Mouse (Mus musculus) heart, postnatal 4 days (tissue): ENCODE measurements around the gene Cdh4. TPM values are rescaled to one million over a fixed set of nuclear protein-coding genes. Genes with fewer than 3 reads are reported as not detected.
A peak's percentile ranks its signal among the peaks of the same experiment; 100 is the strongest.

ENCODE experiments used
- DNase-seq: peaks from one replicate; pipeline ENCODE4 v3.0.0; 2021
- total RNA-seq, 2 experiments: library from RNA; stranded (reverse); gene quantifications; 2 replicates each; pipeline ENCODE4 v1.2.3; 2021

The Cdh4 gene
- total RNA-seq, 2 experiments from 2014 or later, result 2.0 to 2.2 TPM

DNA sequence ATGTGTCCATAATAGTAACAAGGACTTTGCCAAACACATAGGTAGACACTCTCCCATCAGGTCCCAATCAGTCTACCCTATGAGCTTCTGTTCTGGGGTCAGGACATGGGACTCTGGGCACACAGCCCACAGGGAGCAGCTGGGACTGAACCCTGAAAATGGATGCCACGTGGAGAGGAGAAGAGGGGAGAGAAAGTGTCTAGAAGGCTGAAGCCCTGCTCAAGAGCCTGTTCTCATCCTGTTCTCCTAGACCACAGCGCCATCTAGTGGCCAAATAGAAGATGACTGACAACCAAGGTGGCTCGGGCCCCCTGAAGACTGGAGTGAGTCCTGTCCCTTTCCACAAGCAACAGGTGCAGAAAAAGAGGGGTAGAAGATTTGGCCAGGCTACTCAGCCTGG lies 432.9 kb downstream of the Cdh4 start:
- peak; percentile 79 for DNase-seq

DNA sequence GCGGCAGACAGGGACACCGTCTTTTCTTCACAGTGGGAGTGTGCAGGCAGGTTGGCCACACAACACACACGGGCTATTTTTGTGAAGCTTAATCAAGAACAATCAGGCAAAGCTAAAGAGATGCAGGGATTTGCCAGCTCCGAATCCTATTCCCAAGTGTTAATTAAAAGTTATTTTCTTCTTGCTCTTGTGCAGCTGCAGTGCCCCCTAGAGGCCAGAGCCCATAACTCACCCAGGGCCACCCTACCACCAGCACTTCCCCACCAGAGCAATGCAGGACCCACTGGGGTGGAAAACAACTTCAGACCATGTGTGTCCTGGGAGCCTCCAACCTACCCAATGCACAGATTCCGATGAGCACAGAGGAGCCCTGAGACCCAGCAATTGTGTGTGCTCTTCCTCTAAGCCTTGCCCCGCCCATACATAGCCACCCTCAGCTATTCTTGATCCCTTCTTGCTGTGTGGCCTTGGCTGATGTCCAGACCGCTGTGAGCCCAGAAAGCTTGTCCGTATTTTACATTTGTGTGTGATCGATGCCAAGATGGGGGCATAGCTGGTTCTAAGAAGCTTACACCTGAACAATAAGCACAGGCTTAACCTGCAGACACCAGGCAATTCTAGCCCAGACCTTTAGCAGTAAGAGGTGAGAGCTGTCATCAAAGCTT lies 435.5 kb downstream of the Cdh4 start:
- DNase-seq, result peak; percentile 55

DNA sequence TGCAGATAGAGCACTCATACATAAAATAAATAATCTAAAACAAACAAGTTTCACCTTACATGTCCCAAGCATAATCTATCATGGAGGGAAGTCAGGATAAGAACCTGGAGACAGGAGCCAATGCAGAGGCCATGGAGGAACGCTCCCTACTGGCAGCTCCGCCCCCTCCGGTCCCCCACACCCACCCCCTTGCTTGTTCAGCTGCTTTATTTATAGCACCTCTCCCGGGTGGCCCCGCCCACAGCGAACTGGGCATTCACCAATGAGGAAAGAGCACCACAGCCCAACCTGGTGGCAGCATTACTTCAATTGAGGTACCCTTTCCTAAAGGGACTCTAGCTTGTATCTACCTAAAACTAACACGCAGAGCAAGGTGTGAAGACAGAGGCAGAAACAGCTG lies 442.3 kb downstream of the Cdh4 start:
- no peak for DNase-seq

DNA sequence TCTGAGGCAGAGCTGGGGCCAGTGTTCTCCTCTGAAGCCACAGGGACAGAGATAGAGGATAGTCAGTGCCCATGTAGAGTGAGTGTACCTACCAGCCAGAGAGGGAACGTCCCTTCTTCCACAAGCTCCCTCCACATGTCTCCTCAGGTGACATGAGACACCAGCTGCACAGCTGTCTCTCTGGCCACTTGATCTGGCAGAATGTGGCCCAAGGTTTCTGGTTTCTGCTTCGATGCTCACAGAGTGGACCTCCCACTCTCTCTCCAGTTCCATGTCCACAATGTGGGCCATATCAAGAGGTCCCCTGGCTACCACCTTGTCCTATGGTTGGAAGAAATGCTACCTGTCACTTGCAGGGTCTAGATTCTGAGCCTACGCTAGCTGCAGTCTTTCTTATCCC lies 448.8 kb downstream of the Cdh4 start:
- DNase-seq, result no peak

DNA sequence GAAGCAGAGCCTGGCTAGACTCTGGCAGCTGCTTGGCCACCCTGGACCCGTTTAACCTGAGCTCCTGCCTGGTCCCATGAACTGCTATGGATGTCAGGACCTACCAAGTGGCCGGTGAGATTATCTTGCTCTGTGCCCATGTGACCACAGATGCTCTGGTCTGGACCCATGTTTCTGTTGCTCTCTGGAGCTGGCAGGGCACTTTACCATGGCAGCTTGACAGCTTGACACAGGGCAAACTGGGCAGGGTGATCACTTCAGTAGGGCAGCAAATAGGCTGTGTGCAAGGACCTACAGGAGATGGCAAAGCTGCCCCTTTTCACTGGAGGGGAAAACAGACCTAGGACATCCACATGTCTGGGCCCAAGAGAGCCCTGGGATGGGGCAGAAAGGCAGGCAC lies 454.7 kb downstream of the Cdh4 start:
- DNase-seq, result no peak

DNA sequence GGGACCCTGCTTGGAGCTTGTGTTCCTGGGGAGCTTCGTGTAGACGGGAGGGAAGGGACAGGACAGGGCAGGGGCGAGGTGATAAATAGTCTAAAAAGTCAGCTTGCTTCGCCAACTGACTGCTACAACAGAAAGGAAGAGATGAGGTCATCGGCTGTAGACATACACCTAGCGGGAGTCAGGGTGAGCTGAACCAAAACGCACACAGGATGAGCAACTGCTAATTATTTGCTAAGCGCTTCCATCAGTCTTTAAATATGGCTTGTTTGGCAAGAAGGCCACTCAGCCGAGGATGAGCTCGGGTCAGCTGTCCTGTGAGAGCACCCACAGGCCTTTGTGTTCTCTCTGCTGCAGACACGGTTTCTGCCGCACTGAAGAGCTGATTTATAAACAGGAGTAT lies 470.7 kb downstream of the Cdh4 start:
- no peak for DNase-seq

DNA sequence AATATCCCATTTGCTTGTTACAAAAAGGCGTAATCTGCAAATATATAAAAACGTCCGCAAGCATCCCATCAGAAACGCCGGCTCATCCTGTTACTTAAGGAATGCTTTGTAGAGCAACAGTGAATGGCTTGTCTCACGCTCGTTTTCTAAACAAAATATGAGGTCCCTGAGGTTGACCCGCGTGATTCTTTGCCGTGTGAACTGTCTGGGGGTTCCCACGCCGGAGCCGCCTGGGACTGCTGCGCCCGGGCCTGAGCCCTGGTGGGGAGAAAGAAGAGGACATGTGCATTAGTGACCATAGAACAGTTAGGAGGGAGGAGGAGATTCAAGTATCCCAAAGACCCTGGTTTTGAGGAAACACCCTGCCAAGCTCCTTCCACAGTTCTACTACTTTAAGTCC lies 471.1 kb downstream of the Cdh4 start:
- DNase-seq, result no peak

DNA sequence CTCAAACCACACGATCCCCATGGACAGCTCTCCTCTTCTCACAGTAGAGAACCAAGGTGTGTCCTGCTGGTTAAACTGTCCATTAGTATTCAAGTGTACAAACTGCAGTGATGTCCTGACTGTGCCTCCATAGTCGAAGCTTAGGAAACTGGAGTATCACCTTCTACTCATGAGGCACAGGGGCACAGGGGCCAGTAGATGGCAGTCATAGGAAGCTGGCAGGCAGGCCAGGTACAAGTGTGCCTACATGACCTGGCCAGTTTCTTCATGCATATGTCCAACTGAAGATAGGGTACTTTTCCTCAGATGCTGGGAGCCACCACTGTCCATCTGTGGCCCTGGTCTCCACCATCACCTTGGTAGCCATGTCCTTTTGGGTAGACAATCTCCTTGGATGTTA lies 472.0 kb downstream of the Cdh4 start:
- no peak for DNase-seq

DNA sequence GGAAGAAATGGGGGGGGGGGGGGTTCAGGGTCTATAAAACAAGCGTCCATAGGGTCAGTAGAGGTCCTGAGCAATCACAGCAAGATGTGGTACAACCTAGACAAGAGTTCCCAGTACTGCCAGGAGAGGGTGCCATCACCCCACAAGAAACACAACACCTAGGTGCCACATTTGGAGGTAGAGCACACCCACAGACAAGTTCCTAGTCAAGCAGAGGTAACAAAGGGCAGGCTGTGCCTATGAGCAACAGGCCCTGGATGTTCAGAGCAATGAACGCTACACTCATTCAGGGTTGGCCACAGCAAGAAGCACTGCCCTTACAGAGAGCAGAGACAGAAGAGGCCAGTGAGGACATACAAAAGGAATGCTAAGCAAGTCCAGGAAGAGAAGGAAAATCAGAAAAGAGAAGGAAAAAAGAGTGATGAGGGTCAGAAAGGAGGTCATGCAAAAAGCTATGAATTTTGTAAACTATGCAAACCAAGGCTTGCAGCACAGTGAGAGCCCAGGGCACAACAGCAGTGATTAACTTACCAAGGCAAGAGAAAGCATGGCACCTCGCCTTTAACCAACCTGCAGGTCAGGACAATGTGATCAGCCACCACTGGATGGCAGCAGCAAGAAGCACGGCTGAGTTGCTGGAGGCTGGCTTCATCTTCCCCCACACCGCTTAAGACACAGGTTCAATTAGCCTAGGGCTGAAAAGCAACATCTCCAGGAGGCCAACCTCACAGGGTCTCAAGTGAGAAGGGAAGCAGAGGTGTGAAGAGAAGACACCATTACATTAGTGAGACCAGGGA lies 474.8 kb downstream of the Cdh4 start:
- peak; percentile 79 for DNase-seq

DNA sequence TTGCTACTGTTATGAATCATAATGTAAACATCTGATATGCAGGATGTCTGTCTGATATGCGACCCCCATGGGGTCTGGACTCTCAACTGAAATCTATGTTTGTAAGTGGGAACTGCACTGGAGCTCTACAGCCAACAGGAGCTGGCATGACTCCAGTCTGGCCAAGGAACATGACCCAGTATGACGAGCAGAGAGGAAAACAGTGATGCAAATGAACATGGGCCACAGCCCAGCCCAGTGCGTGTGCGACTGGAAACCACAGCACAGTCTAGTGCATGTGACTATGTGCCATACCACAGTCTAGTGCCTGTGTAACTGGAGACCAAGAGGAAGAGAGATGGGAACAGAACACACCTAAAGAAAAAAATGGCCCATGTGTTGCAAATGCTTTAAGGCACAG lies 477.8 kb downstream of the Cdh4 start:
- peak; percentile 21 for DNase-seq

DNA sequence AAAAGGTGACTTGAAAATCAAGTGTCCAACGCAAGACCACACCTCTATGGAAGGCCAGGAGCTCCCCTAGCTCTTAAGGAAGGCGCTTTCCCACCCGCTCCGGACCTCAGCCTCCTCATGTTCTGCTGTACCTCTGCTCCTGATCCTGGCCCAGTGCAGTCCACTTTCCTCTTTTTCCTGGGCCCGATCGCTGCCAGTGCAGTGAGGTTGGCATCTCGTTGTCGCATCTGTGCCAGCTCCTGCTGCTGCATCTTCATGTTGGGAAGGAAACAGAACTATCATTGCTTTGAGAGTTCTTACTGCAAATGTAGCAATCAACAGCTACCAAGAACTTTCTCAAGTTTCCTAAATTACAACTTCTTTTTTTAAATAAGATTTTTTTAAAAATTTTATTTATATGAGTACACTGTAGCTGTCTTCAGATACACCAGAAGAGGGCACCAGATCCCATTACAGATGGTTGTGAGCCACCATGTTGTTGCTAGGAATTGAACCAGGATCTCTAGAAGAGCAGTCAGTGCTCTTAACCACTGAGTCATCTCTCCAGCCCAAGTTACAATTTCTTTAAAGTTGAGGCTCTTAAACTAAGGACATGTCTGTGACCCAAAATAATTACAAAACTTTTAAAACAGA lies 478.9 kb downstream of the Cdh4 start:
- DNase-seq, result no peak

DNA sequence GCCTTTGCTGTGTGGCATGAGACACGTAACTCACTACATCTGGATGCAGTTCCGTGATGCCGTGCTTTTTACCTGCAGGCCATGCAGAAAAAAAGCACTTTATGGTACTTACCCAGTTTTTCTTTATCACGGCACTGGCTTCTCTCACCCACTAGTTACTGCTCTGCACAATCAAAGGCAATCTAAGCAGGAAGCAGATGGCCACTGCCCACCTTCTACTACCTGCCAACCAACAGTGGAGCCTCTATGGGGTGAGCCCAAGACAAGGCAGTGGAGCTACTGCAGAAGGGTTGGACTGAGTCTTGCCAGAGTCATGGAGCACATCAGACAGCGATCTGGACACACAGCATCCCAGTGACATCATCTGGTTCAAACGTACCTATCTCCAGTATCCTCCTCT lies 481.8 kb downstream of the Cdh4 start:
- DNase-seq, result no peak

DNA sequence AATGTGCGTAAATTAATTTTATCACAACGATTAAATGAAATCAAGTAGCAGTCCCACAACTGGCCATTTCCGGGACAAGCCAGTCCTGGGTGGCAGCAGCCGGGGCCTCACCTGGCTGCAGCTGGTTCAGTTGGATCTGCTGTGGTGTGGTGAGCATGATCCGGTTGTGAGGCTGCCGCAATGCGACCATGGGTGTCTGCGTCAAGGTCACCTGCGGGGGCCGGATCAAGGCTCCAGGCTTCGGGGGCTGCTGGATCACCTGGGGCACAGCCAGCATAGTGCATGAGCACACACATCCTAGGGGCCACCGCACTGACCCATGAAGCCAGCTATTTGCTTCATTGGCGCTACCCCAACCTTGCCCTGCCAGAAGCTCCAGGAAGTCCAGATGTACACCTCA lies 486.9 kb downstream of the Cdh4 start:
- no peak for DNase-seq

DNA sequence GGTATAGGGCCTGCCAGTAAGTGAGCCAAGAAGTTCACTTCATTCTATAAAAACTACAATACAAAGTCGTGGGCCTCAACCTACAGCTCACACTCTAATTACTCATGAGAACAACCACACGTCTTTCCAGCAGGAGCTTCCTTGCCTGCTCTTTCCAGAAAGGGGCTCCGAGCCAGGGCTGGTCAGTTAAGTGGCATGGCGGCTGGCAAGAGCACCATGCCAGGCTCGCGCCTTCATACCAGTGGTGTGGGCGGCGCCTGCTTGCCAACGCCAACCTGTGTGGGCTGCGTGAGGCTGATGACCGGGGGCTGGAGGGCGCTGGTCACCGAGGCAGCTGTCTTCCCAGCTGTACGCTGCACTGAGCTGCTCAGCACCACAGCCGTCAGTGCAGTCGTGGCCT lies 489.5 kb downstream of the Cdh4 start:
- no peak for DNase-seq

DNA sequence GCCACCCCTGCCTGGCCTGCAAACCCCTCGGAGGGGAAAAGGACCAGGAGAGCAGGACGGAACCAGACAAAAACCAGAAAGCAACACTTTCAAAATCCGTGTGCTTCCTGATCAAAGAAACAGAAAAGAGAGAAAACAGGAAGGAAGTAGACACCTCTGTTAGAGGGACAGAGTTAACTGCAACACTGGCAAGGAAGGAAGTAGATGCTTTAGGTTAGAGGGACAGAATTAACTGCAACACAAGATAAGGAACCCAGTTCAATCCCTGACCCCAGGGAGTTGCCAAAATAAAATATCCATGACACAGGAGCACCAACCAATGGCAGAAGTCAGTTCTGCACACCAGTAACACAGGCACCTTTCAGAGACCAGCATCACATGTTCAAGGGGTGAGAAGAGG lies 491.9 kb downstream of the Cdh4 start:
- no peak for DNase-seq

DNA sequence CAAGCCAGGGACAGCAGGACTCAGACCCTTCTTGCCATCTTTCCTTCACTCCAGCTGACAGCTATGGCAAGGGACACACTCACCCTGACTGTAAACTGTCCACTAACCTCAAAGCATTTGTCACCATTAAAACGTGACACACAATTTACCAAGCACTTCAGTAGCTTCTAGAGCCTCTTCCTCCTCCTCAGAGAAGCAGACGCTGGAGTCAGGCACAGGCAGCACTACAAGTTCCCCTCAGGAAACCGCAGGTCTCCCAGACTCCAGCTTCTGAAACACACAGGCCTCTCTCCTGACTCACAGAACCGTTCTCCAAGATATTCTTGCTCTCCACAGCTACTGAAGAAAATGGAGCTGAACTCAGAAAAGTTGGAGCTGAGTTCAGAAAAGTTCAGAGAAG lies 494.9 kb downstream of the Cdh4 start:
- no peak for DNase-seq

DNA sequence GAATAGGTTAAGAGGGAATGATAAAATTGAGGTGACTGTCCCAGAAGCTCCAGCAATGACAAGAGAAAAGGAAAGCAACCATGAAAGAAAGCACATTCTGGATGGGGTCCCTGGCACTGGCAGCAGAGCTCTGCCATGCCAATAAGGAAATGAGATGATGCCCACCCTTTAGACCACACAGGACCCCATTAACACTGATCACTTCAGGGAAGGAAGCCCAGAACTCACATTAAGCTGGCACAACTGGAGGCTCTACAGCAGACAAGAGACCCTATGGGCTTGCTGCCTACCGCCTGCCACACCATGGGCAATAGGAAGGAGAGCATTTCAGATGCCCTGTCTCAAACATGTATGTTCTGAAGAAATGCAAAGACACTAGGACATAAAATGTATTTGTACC lies 499.5 kb downstream of the Cdh4 start:
- DNase-seq, result no peak

DNA sequence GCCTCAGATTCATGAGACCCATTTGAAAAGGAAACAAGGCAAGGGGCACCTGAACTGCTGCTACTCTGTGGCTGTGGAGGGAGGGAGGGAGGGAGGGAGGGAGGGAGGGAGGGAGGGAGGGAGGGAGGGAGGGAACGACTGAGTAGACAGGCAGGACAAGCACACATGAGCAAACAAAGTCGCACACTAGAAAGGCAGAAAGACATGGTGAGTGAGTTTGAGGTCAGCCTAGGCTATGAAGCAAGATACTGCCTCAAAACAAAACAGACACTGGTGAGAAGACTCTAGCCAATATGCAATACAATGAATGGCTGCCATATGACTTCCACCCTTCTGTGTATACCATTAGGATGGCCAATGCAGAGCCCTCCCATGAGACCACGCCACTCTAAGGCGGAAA lies 502.8 kb downstream of the Cdh4 start:
- no peak for DNase-seq

DNA sequence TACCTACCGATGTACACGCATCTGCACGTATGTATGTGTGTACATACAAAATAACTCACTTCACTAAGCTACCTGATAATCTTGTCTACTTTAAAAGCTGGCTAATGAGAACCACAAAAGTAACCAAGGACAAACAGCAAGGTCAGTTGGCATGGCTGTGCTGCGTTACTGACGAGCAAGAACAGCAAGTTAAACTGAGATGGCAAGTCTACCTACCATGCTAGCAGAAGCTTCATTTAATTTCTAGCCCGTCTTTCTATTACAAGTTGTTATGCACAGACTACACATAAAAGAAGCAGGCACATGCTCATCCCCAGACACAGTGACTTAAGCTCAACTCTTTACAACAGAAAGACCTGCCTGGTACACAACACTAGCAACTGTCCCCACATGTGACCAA lies 504.3 kb downstream of the Cdh4 start:
- no peak for DNase-seq

DNA sequence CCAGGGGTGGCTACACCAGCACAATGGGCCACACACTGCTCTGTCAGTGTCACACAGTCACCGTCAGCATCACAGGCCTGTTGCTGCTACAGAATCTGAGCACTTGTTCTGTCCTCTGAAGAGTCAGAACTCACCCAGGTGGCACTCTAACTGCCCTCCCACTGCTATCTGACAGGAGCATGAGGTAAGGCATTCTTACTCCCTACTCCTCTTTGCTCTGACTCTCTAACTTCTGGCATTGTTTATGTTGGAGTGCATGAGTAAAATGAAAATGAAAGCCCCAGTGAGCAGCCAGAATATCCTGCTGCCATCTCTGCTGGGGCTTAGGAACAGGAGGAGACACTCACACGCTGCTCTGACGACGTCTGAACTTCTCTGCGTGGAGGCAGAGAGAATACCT lies 505.4 kb downstream of the Cdh4 start:
- DNase-seq, result no peak

DNA sequence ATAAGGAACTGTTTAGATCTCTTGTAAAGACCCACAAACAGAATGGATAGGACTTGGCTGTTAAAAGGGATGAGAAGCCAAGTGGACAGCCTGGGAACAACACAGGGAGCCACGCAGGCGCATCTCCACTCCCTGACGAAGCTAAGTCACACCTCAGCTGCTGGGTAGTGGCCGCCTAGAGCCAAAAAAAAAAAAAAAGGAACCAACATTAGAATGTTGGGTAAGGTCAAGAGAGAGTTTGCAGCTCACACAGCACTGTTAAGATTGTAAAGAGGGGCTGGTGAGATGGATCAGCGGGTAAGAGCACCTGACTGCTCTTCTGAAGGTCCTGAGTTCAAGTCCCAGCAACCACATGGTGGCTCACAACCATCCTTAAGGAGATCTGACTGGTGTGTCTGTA lies 506.6 kb downstream of the Cdh4 start:
- DNase-seq, result no peak
